Mouse (Mus musculus): ENCODE results near the gene Rps6ka2. TPM values are rescaled to one million over a fixed set of nuclear protein-coding genes. Genes with fewer than 3 reads are reported as not detected.

The Rps6ka2 gene
- polyA plus RNA-seq, 1 experiment from 2014 or later: 18.7 TPM

DNA sequence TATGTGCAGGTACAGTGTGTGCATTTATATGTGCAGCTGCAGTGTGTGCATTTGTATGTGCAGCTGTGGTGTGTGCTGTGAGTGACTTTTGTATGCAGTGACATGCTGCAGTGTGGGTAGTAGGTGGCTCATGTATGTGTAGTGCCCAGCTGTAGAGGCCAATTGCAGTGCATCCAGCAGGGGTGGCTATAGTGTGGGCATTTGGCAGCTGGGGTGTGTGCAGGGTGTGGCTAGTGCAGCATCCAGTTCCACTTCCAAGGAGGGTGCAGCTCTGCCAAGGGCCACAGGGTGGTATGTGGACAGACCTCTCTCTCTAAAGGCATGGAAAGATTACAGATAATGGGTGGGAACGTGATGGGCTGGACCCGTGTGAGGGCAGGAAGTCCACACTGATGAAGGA is 43.3 kb downstream of the Rps6ka2 start:
- Histone ChIP-seq H3K36me3 (ENCODE audit: control insufficient read depth, insufficient read depth, low read length) (no peaks in the 10 kb centered on the region), H3K9me3 (ENCODE audit: control insufficient read depth, low read length) (no peaks in the 10 kb centered on the region), H3K27ac (ENCODE audit: low read depth, low read length) (no peak overlapping the region), H3K27me3 (replicated peaks; ENCODE audit: control insufficient read depth, insufficient read depth, low read length) (no peaks in the 10 kb centered on the region), H3K4me3 (ENCODE audit: low read length) (no peak overlapping the region), H3K4me1 (ENCODE audit: control insufficient read depth, insufficient read depth, low read depth, low read length) (peaks cover 12% of the 10 kb centered on the region), H3K9ac (ENCODE audit: low read depth, low read length) (no peak overlapping the region), H3K4me2 (ENCODE audit: low read length) (no peak overlapping the region)
- WGBS: 85% methylated on average over 2 of the region's 2 CpGs
- ATAC-seq: no peak

DNA sequence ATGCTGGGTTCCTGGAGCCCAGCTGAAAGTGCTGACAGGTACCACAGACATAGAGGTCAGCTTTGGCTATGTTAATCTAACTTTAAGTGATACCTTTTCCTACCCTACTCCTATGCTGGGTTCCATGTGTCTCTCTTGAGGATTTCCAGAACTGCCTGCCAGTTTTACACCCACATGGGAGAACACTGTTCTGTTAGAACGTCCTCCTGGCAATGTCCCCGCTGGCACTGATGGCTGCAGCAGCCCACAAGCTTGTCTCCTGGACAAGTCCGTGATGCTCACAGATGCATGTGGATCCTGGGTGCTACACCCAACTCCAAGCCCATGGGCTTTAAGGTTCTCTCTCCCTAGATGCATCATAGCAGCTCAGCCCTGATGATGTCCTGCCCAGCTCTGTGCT is 44.1 kb downstream of the Rps6ka2 start:
- no peaks in the 10 kb centered on the region for H3K36me3 ChIP-seq (ENCODE audit: control insufficient read depth, insufficient read depth, low read length)
- no peak overlapping the region for H3K9ac ChIP-seq (ENCODE audit: low read depth, low read length)
- H3K4me2 ChIP-seq (ENCODE audit: low read length): no peak overlapping the region
- no peak for ATAC-seq
- no peaks in the 10 kb centered on the region for H3K9me3 ChIP-seq (ENCODE audit: control insufficient read depth, low read length)
- no peak overlapping the region for H3K27ac ChIP-seq (ENCODE audit: low read depth, low read length)
- peaks cover 19% of the 10 kb centered on the region for H3K4me1 ChIP-seq (ENCODE audit: control insufficient read depth, insufficient read depth, low read depth, low read length)
- WGBS: 83% methylated on average over 3 of the region's 3 CpGs
- H3K27me3 ChIP-seq (replicated peaks; ENCODE audit: control insufficient read depth, insufficient read depth, low read length): no peaks in the 10 kb centered on the region
- H3K4me3 ChIP-seq (ENCODE audit: low read length): no peak overlapping the region

DNA sequence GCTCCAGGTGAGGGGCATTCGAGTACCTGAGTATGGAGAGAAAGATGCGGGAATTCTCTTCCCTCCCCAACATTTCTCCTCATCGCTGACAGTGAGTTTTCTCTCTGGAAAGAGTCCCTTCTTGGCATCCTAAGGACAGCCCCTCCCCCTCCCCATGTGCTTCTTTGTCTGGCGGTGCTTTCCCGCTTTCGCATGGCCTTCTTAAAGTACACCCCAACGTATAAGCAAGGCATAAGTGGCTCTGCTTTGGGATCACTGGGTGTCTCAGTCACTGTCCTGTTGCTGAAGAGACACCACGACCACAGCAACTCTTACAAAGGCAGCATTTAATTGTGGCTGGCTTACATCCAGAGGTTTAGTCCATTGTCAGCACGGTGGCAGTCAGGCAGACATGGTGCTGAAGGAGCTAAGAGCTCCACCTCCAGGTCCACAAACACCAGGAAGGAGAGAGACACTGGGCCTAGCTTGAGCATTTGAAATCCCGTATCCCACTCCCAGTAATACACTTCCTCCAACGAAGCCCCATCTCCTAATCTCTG is 47.9 kb downstream of the Rps6ka2 start:
- no peaks in the 10 kb centered on the region for H3K27me3 ChIP-seq (replicated peaks; ENCODE audit: control insufficient read depth, insufficient read depth, low read length)
- H3K4me3 ChIP-seq (ENCODE audit: low read length): no peak overlapping the region
- no peak overlapping the region for H3K4me2 ChIP-seq (ENCODE audit: low read length)
- WGBS: 58% methylated on average over 11 of the region's 11 CpGs
- no peak overlapping the region; the same call in 1 of the 2 replicates for H3K9ac ChIP-seq (ENCODE audit: low read depth, low read length)
- ATAC-seq: peak; percentile 28; the same call in 1 of the 2 replicates
- H3K9me3 ChIP-seq (ENCODE audit: control insufficient read depth, low read length): no peaks in the 10 kb centered on the region
- peak overlapping the region; percentile 17; the same call in 1 of the 2 replicates for H3K27ac ChIP-seq (ENCODE audit: low read depth, low read length)
- peaks cover 20% of the 10 kb centered on the region for H3K4me1 ChIP-seq (ENCODE audit: control insufficient read depth, insufficient read depth, low read depth, low read length)
- no peaks in the 10 kb centered on the region for H3K36me3 ChIP-seq (ENCODE audit: control insufficient read depth, insufficient read depth, low read length)

DNA sequence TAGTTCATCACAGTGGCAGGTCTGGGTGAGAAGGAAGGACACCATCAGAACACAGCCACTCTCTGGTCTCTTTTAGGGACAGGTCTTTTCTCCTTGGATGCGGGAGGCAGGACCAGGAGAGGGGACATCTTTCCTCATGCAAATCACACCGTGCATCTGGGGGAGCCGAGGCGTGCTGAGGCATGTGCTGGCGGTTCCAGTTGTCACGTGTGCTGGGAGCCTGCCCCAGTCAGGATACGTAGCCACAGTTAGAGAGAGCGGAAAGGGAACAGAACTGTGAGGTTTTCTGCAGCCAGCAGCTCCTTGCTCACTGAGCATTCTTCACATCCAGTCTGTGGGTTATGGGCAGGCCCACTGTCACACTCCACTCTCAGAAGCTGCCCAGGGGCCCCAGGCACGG is 48.5 kb downstream of the Rps6ka2 start:
- H3K27me3 ChIP-seq (replicated peaks; ENCODE audit: control insufficient read depth, insufficient read depth, low read length): no peaks in the 10 kb centered on the region
- H3K4me2 ChIP-seq (ENCODE audit: low read length): no peak overlapping the region
- no peak overlapping the region for H3K9ac ChIP-seq (ENCODE audit: low read depth, low read length)
- H3K4me1 ChIP-seq (ENCODE audit: control insufficient read depth, insufficient read depth, low read depth, low read length): peaks cover 20% of the 10 kb centered on the region
- 0 out of 2 replicates have a peak, but pooled peaks have one; percentile 19 for ATAC-seq
- H3K36me3 ChIP-seq (ENCODE audit: control insufficient read depth, insufficient read depth, low read length): no peaks in the 10 kb centered on the region
- H3K9me3 ChIP-seq (ENCODE audit: control insufficient read depth, low read length): no peaks in the 10 kb centered on the region
- 80% methylated on average over 9 of the region's 9 CpGs for WGBS
- H3K27ac ChIP-seq (ENCODE audit: low read depth, low read length): peak overlapping the region; percentile 55; the same call in 1 of the 2 replicates
- H3K4me3 ChIP-seq (ENCODE audit: low read length): no peak overlapping the region

DNA sequence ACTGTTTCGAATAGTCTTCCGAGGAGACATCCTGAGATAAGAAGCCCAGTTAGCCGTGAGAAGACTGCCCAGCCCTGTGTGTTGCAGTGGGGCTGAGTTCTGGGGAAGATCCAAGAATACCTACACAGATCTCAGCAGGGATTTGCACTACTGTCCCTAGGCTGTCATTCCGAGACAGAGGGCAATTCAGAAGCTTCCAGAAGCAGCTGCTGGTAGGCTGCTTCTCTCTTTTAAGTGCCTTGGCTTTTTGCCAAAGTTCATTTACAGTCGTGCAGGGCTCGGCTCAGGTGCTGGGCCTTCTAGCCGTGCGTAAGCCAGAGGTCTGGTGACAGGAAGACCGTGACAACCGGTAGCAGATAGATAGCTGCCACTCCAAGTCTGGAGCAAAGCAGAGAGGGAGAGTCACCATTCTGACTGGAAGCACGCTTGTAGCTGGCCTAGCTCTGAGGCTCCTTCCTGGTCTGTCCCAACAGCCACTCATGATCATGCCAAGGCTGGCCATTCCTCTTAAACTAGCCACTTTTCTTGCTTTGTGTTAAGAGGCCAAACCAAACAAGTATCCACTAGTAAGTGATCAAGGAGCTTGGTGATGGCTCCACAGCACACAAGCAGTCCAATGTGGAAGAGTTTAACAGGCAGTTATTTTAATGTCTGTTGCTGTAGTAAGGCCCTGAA is 49.3 kb downstream of the Rps6ka2 start:
- no peaks in the 10 kb centered on the region for H3K36me3 ChIP-seq (ENCODE audit: control insufficient read depth, insufficient read depth, low read length)
- no peak overlapping the region for H3K4me2 ChIP-seq (ENCODE audit: low read length)
- H3K4me1 ChIP-seq (ENCODE audit: control insufficient read depth, insufficient read depth, low read depth, low read length): peaks cover 20% of the 10 kb centered on the region
- no peak overlapping the region for H3K4me3 ChIP-seq (ENCODE audit: low read length)
- no peak overlapping the region for H3K9ac ChIP-seq (ENCODE audit: low read depth, low read length)
- 43% methylated on average over 11 of the region's 11 CpGs for WGBS
- no peaks in the 10 kb centered on the region for H3K9me3 ChIP-seq (ENCODE audit: control insufficient read depth, low read length)
- H3K27ac ChIP-seq (ENCODE audit: low read depth, low read length): peak overlapping the region; percentile 37; the same call in 1 of the 2 replicates
- no peaks in the 10 kb centered on the region for H3K27me3 ChIP-seq (replicated peaks; ENCODE audit: control insufficient read depth, insufficient read depth, low read length)
- peak; percentile 31 for ATAC-seq

DNA sequence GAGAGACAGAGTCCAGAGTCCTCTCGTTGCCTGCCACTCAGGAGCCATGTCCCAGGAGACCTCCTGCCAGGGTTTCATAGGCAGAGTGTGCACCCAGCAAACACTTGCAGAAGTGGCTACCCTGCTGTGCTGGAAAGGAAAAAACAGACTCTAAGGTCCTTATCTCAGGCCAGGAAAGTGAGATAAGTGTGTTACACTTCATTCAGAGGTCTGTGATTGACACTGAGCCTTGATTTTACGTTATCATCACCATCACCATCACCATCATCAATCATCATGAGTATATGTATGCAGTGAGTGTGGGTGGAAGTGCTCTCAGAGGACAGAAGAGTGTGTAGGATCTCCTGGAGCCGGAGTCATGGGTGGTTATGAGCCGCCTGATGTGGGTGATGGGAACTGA is 51.4 kb downstream of the Rps6ka2 start:
- Histone ChIP-seq H3K4me1 (ENCODE audit: control insufficient read depth, insufficient read depth, low read depth, low read length) (peaks cover 20% of the 10 kb centered on the region), H3K9ac (ENCODE audit: low read depth, low read length) (no peak overlapping the region), H3K27me3 (replicated peaks; ENCODE audit: control insufficient read depth, insufficient read depth, low read length) (no peaks in the 10 kb centered on the region), H3K4me3 (ENCODE audit: low read length) (no peak overlapping the region), H3K9me3 (ENCODE audit: control insufficient read depth, low read length) (no peaks in the 10 kb centered on the region), H3K4me2 (ENCODE audit: low read length) (no peak overlapping the region), H3K36me3 (ENCODE audit: control insufficient read depth, insufficient read depth, low read length) (no peaks in the 10 kb centered on the region), H3K27ac (ENCODE audit: low read depth, low read length) (no peak overlapping the region)
- WGBS: 85% methylated on average over 4 of the region's 4 CpGs
- ATAC-seq: no peak

DNA sequence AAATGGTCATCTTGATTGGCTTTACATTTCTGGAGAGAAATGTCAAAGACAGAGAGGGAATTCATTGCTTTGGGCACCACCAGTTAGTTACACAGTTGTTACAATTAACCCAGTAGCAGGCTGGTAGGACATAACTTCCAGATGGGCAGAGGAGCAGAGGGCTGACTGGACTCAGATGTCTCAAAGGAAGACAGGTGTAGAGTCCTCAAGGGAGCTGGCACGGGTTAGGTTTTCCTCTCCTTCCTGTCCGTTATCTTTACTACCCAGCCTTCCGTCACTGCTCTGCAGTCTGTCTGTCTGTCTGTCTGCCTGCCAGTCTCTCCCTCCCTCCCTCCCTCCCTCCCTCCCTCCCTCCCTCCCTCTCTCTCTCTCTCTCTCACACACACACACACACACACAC is 52.3 kb downstream of the Rps6ka2 start:
- Histone ChIP-seq H3K9ac (ENCODE audit: low read depth, low read length) (no peak overlapping the region), H3K4me2 (ENCODE audit: low read length) (no peak overlapping the region), H3K27me3 (replicated peaks; ENCODE audit: control insufficient read depth, insufficient read depth, low read length) (no peaks in the 10 kb centered on the region), H3K4me3 (ENCODE audit: low read length) (no peak overlapping the region), H3K9me3 (ENCODE audit: control insufficient read depth, low read length) (no peaks in the 10 kb centered on the region), H3K36me3 (ENCODE audit: control insufficient read depth, insufficient read depth, low read length) (no peaks in the 10 kb centered on the region), H3K27ac (ENCODE audit: low read depth, low read length) (no peak overlapping the region), H3K4me1 (ENCODE audit: control insufficient read depth, insufficient read depth, low read depth, low read length) (peaks cover 19% of the 10 kb centered on the region)
- 79% methylated on average over 3 of the region's 3 CpGs for WGBS
- ATAC-seq: no peak

DNA sequence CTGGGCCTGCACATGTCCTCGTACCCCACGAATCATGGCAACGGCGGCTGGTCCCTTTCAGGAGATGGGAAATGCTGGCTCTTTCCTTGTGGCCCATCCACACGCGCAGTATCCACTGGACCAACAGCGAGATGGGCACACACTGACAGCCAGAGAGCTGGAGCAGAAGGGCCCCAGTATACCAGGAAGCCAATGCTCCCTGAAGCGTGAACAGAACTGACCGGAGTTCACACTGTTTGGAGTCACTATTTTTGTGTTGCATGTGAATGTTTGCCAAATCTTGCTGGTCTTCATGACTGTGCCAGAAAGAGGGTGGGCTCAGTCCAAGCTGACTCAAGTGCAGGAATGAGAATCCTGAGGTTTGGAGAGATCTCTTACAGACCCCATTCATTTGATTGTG is 58.6 kb downstream of the Rps6ka2 start:
- no peaks in the 10 kb centered on the region for H3K36me3 ChIP-seq (ENCODE audit: control insufficient read depth, insufficient read depth, low read length)
- no peaks in the 10 kb centered on the region for H3K9me3 ChIP-seq (ENCODE audit: control insufficient read depth, low read length)
- no peak overlapping the region for H3K4me2 ChIP-seq (ENCODE audit: low read length)
- peaks cover 13% of the 10 kb centered on the region; the same call in 1 of the 2 replicates for H3K4me1 ChIP-seq (ENCODE audit: control insufficient read depth, insufficient read depth, low read depth, low read length)
- H3K4me3 ChIP-seq (ENCODE audit: low read length): no peak overlapping the region
- H3K9ac ChIP-seq (ENCODE audit: low read depth, low read length): no peak overlapping the region
- H3K27ac ChIP-seq (ENCODE audit: low read depth, low read length): no peak overlapping the region
- H3K27me3 ChIP-seq (replicated peaks; ENCODE audit: control insufficient read depth, insufficient read depth, low read length): no peaks in the 10 kb centered on the region
- WGBS: 83% methylated on average over 9 of the region's 9 CpGs
- ATAC-seq: peak; percentile 87

DNA sequence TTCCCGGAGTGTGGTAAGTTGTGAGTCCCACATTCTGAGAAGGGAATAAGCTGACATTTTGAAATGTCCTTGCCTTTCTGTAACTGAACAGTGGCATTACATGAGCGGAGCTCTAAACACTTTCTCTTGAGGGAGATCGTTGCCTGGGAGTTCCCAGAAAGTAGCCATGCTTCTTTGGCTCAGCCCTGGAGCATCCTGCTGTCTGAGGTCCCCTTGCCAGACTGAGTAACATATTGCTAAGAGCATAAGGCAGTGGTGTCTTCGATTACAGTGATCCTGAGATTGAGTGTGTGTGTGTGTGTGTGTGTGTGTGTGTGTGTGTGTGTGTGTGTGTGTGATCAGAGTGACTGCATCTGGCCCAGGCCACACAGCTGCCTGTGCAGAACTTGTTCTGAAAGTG is 61.4 kb downstream of the Rps6ka2 start:
- Histone ChIP-seq H3K4me1 (ENCODE audit: control insufficient read depth, insufficient read depth, low read depth, low read length) (peaks cover 13% of the 10 kb centered on the region; the same call in 1 of the 2 replicates), H3K4me2 (ENCODE audit: low read length) (no peak overlapping the region), H3K36me3 (ENCODE audit: control insufficient read depth, insufficient read depth, low read length) (no peaks in the 10 kb centered on the region), H3K27ac (ENCODE audit: low read depth, low read length) (no peak overlapping the region), H3K9me3 (ENCODE audit: control insufficient read depth, low read length) (no peaks in the 10 kb centered on the region), H3K4me3 (ENCODE audit: low read length) (no peak overlapping the region), H3K27me3 (replicated peaks; ENCODE audit: control insufficient read depth, insufficient read depth, low read length) (no peaks in the 10 kb centered on the region), H3K9ac (ENCODE audit: low read depth, low read length) (no peak overlapping the region)
- WGBS: 69% methylated on average over 4 of the region's 4 CpGs
- 0 out of 2 replicates have a peak, but pooled peaks have one; percentile 2 for ATAC-seq

Measured in hindbrain, embryonic 16.5 days (tissue).